Mouse (Mus musculus): ENCODE measurements around the gene Kcnk12.

- TF ChIP-seq POLR2A (IDR thresholded peaks at IDR 0.05; ENCODE audit: low read depth, low read length) (no peak), JUN (IDR thresholded peaks at IDR 0.05; ENCODE audit: insufficient read depth, low read depth, low read length) (no peak), CTCF (conservative IDR thresholded peaks at IDR 0.05 in 1 of 2, IDR thresholded peaks at IDR 0.05 in 1 of 2; ENCODE audit: low read depth in 2 of 2, low read length in 2 of 2) (no peak), MYC (IDR thresholded peaks at IDR 0.05; ENCODE audit: low read depth, low read length) (no peak), MXI1 (IDR thresholded peaks at IDR 0.05; ENCODE audit: low read depth, low read length) (no peak), USF1 (IDR thresholded peaks at IDR 0.05; ENCODE audit: low read depth, low read length) (no peak), ZMIZ1 (IDR thresholded peaks at IDR 0.05; ENCODE audit: low read depth, low read length) (no peak)
Observed at GRCm38 (mm10) chr17:87825454-87826008, 27.7 kb upstream of the Kcnk12 start.
